Mouse (Mus musculus) liver, embryonic 12.5 days (tissue): ENCODE measurements around the gene Crlf3. TPM values are rescaled to one million over a fixed set of nuclear protein-coding genes. Genes with fewer than 3 reads are reported as not detected.
"Not testable (repeated sequence)": the region's sequence is repeated elsewhere in the genome, so short reads cannot be mapped to it uniquely, and the experiment has no call there.

Experiments used
- ATAC-seq: fragments of 200-750 bp; cut with Nextera tagmentation; 2 replicates; pipeline ENCODE4 v1.8.0; 2017; ENCODE audit warnings: moderate number of reproducible peaks, mild to moderate bottlenecking, moderate library complexity
- H3K27ac ChIP-seq: fragments of 300-500 bp; sonication (generic); 2 replicates; pipeline ENCODE4 v1.5.1; 2016; ENCODE audit warnings: mild to moderate bottlenecking
- H3K27me3 ChIP-seq: fragments of 300-500 bp; sonication (generic); replicated peaks from 2 replicates; pipeline ENCODE4 v1.6.1; 2016; ENCODE audit warnings: mild to moderate bottlenecking, moderate library complexity
- H3K36me3 ChIP-seq: fragments of 300-500 bp; sonication (generic); 2 replicates; pipeline ENCODE4 v1.6.1; 2016; ENCODE audit warnings: mild to moderate bottlenecking, moderate library complexity
- H3K4me1 ChIP-seq: fragments of 300-500 bp; sonication (generic); 2 replicates; pipeline ENCODE4 v1.6.1; 2016
- H3K4me2 ChIP-seq: fragments of 300-500 bp; sonication (generic); 2 replicates; pipeline ENCODE4 v1.6.1; 2016; ENCODE audit warnings: mild to moderate bottlenecking, moderate library complexity
- H3K4me3 ChIP-seq: fragments of 300-500 bp; sonication (generic); 2 replicates; pipeline ENCODE4 v1.5.1; 2016; ENCODE audit warnings: mild to moderate bottlenecking, moderate library complexity
- H3K9ac ChIP-seq: fragments of 300-500 bp; sonication (generic); 2 replicates; pipeline ENCODE4 v1.6.1; 2016; ENCODE audit warnings: mild to moderate bottlenecking, moderate library complexity
- H3K9me3 ChIP-seq: fragments of 300-500 bp; sonication (generic); replicated peaks from 2 replicates; pipeline ENCODE4 v1.6.1; 2016; ENCODE audit warnings: mild to moderate bottlenecking, moderate library complexity
- WGBS: fragments of 180-500 bp; shearing (Covaris S2); methylation state at CpG from one replicate; pipeline ENCODE4 v1.1.7; 2016; ENCODE audit not compliant: insufficient replicate concordance; 5-methylcytosine and 5-hydroxymethylcytosine counted together
- polyA plus RNA-seq: library from polyadenylated mRNA; unstranded; fragments of >200 nt; fragmentation: Nextera tagmentation; extraction: Ambion mirVana; gene quantifications from 2 replicates; pipeline ENCODE4 v1.2.1, GENCODE M21; 2016

Gene Crlf3
- polyA plus RNA-seq, 1 experiment from 2014 or later: 109 TPM

- peaks cover 69% of the 10 kb centered on the region for H3K4me1 ChIP-seq
- H3K36me3 ChIP-seq: peaks cover 25% of the 10 kb centered on the region
- no peaks in the 10 kb centered on the region for H3K27me3 ChIP-seq
- H3K4me2 ChIP-seq: peak overlapping the region; percentile 78
- H3K9ac ChIP-seq: peak overlapping the region; percentile 99
- WGBS: 26% methylated on average over 7 of the region's 7 CpGs
- H3K9me3 ChIP-seq: peaks cover 4% of the 10 kb centered on the region; the same call in 1 of the 2 replicates
- no peak for ATAC-seq
- H3K4me3 ChIP-seq: peak overlapping the region; percentile 99
- H3K27ac ChIP-seq: peak overlapping the region; percentile 100
These were observed 1.1 kb upstream of the Crlf3 start for GRCm38 (mm10) chr11:80081786-80082319.

DNA sequence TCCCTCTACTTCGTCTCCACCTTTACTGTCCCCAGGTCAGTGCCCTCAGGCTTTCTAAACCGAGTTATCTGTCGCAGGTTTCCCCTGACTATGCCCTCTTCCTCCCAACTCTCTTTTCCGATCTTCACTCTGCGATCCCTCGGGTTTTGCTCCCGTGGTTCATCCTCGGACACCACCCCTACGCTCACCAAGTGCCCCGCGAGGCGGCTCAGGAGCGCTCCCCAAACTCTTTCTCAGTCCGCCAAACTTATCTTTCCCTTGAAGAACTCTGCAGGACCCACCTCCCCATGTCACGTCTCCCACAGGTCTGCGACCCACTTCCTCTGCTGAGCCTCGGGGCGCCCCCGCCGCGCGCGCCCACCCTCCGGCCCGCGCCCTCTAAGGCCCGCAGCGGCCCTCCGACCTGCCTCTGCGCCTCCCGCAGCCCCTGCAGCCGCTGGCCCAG, 388 bp downstream of the Crlf3 start:
- H3K36me3 ChIP-seq: peaks cover 34% of the 10 kb centered on the region
- peak overlapping the region; percentile 100 for H3K27ac ChIP-seq
- peak overlapping the region; percentile 78 for H3K4me2 ChIP-seq
- peaks cover 69% of the 10 kb centered on the region for H3K4me1 ChIP-seq
- H3K9me3 ChIP-seq: peaks cover 4% of the 10 kb centered on the region; the same call in 1 of the 2 replicates
- WGBS: 1% methylated on average over 31 of the region's 32 CpGs
- H3K4me3 ChIP-seq: peak overlapping the region; percentile 99
- no peaks in the 10 kb centered on the region for H3K27me3 ChIP-seq
- peak overlapping the region; percentile 99 for H3K9ac ChIP-seq
- ATAC-seq: peak; percentile 19; the same call in 1 of the 2 replicates

- peak overlapping the region; percentile 78 for H3K4me2 ChIP-seq
- ATAC-seq: 0 out of 2 replicates have a peak, but pooled peaks have one; percentile 27
- 7% methylated on average over 6 of the region's 6 CpGs for WGBS
- H3K4me1 ChIP-seq: peaks cover 64% of the 10 kb centered on the region
- H3K36me3 ChIP-seq: peaks cover 39% of the 10 kb centered on the region
- H3K4me3 ChIP-seq: peak overlapping the region; percentile 99
- no peaks in the 10 kb centered on the region for H3K27me3 ChIP-seq
- H3K9ac ChIP-seq: peak overlapping the region; percentile 99
- H3K27ac ChIP-seq: peak overlapping the region; percentile 100
- peaks cover 4% of the 10 kb centered on the region; the same call in 1 of the 2 replicates for H3K9me3 ChIP-seq
These were observed 1.0 kb downstream of the Crlf3 start for GRCm38 (mm10) chr11:80079751-80080150.

GRCm38 (mm10) chr11:80078831-80079230, 2.0 kb downstream of the Crlf3 start:
- Histone ChIP-seq H3K9ac (peak overlapping the region; percentile 99), H3K4me3 (peak overlapping the region; percentile 99)

DNA sequence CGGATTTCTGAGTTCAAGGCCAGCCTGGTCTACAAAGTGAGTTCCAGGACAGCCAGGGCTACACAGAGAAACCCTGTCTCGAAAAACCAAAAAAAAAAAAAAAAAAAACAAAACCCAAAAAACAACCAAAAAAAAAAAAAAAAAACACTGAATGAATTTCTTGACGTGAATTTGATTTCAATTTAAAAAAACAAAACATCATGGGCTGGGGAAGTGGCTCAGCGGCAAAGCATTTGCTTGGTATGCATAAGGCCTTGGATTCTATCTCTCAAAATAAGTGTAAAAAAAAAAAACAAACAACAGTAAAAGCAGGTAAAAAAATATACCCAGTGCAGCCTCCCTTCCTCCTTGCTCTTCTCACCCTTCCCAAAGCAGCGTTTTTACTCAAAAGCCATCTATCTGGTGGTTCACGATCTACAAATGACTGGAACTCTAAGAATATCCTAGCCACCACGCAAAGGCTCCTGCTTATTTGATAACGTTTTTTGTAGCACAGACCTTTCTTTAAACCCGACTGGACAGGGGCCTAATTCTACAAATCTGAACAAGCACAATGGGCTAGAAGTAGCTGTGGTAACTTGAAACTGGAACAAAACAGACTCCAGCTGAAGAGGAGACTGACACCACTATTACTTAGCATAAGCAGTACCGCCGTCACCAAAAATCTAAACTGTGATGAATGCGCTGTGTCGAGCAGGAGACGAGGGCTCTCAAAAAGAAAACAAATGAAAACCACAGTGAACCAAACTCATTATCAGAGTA, 2.8 kb downstream of the Crlf3 start:
- H3K27me3 ChIP-seq: no peaks in the 10 kb centered on the region
- peaks cover 71% of the 10 kb centered on the region for H3K4me1 ChIP-seq
- peaks cover 50% of the 10 kb centered on the region for H3K36me3 ChIP-seq
- H3K4me2 ChIP-seq: peak overlapping the region; percentile 78
- H3K4me3 ChIP-seq: peak overlapping the region; percentile 99
- H3K27ac ChIP-seq: peak overlapping the region; percentile 55
- no peaks in the 10 kb centered on the region for H3K9me3 ChIP-seq
- 54% methylated on average over 14 of the region's 14 CpGs for WGBS
- no peak for ATAC-seq
- peak overlapping the region; percentile 99 for H3K9ac ChIP-seq

More at GRCm38 (mm10) chr11:80078831-80079230, 2.0 kb downstream of the Crlf3 start:
- peaks cover 72% of the 10 kb centered on the region for H3K4me1 ChIP-seq
- H3K4me2 ChIP-seq: peak overlapping the region; percentile 78
- WGBS: 29% methylated on average over 1 of the region's 1 CpGs
- peaks cover 4% of the 10 kb centered on the region; the same call in 1 of the 2 replicates for H3K9me3 ChIP-seq
- H3K27ac ChIP-seq: peak overlapping the region; percentile 55
- peaks cover 46% of the 10 kb centered on the region for H3K36me3 ChIP-seq
- no peaks in the 10 kb centered on the region for H3K27me3 ChIP-seq
- no peak for ATAC-seq

DNA sequence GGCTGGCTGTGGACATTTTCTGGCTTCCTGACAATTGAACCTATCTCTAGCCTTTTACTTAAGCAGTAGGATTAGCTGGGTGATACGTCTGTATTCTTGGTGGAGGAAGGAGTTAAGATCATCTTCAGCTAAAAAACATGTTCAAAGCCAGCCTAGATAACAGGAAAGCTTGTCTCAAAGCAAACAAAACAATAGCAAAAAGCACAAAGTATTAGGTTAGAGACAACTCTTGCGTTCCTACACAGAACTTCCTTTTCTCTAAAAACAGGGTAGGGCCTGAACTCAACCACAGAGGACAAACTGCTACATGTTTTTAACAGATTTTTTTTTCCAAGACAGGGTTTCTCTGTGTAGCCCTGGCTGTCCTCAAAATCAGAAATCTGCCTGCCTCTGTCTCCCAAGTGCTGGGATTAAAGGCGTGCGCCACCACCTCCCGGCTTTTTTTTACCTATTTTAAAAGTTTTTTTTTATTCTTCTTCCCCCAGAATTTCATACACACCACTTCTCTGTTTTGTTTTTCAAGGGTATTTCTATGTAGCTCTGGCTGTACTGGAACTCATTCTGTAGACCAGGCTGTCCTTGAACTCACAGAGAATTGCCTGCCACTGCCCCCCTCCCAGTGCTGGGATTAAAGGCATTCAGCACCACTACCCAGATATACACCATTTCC, 5.0 kb downstream of the Crlf3 start:
- no peak overlapping the region for H3K9ac ChIP-seq
- H3K27ac ChIP-seq: no peak overlapping the region
- H3K9me3 ChIP-seq: no peaks in the 10 kb centered on the region
- H3K4me3 ChIP-seq: no peak overlapping the region
- no peak for ATAC-seq
- peaks cover 71% of the 10 kb centered on the region for H3K4me1 ChIP-seq
- H3K4me2 ChIP-seq: peak overlapping the region; percentile 19; the same call in 1 of the 2 replicates
- H3K36me3 ChIP-seq: peaks cover 60% of the 10 kb centered on the region
- no peaks in the 10 kb centered on the region for H3K27me3 ChIP-seq
- WGBS: 69% methylated on average over 5 of the region's 5 CpGs

DNA sequence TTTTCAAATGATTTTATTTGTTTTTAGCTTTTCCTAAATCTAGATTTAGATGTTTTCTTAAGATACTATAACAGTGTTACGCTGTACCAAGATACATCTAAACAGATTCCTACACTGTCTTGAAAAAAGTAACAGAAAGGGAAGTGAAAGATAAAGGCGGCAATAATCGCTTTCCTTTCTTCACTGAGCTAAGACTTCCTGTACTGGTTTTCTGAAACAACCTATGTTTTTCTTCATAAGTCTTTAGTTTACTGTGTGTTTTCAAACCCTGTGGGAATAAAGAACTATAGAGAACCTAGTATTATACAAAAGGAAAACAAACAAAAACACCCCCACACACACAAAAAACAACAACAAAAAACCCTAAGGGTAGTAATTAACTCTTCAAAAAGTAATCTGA, 8.4 kb downstream of the Crlf3 start:
- whole genome bisulfite sequencing: 39% methylated on average over 3 of the region's 3 CpGs
- H3K36me3 ChIP-seq: peaks cover 70% of the 10 kb centered on the region
- no peaks in the 10 kb centered on the region for H3K27me3 ChIP-seq
- H3K4me3 ChIP-seq: no peak overlapping the region
- peaks cover 78% of the 10 kb centered on the region for H3K4me1 ChIP-seq
- no peak overlapping the region for H3K27ac ChIP-seq
- H3K4me2 ChIP-seq: peak overlapping the region; percentile 20; the same call in 1 of the 2 replicates
- H3K9ac ChIP-seq: no peak overlapping the region
- H3K9me3 ChIP-seq: no peaks in the 10 kb centered on the region
- no peak for ATAC-seq

DNA sequence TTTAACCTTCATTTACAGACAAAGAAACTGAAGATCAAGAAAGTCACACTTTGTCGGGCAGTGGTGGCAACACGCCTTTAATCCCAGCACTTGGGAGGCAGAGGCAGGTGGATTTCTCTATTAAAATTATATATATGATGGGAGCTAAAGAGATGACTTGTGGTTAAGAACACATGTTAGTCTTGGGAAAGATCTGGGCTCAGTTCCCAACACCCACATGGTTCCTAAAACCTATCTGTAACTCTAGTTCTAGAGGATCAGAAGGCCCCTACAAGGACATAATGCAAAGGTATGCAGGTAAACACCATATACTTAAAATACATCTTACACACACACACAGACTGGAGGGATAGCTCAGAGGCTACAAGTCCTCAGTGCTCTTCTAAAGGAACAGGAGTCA, 9.8 kb downstream of the Crlf3 start:
- Histone ChIP-seq H3K4me2 (no peak overlapping the region), H3K27me3 (no peaks in the 10 kb centered on the region), H3K4me1 (peaks cover 73% of the 10 kb centered on the region), H3K9ac (no peak overlapping the region), H3K36me3 (peaks cover 73% of the 10 kb centered on the region), H3K9me3 (no peaks in the 10 kb centered on the region), H3K4me3 (no peak overlapping the region), H3K27ac (peak overlapping the region; percentile 30; the same call in 1 of the 2 replicates)
- WGBS: 82% methylated on average over 2 of the region's 2 CpGs
- no peak for ATAC-seq

DNA sequence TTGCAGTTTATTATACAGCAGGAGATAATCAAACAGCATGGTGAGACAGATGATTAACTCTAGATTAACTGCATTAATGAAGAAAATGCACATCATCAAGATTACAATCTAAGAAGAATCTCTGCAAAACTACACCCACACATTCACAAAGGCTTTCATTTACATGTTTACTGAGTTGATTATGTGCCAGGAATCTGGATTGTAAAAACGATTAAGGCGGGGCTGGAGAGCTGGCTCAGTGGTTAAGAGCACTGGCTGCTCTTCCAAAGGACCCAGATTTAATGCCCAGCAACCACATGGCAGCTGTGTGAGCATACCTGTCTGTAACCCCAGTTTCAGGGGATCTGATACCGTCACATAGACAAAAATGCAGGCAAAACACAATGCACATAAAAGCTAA, 11.0 kb downstream of the Crlf3 start:
- H3K27ac ChIP-seq: no peak overlapping the region
- H3K9ac ChIP-seq: no peak overlapping the region
- no peaks in the 10 kb centered on the region for H3K9me3 ChIP-seq
- peaks cover 76% of the 10 kb centered on the region for H3K36me3 ChIP-seq
- ATAC-seq: no peak
- 82% methylated on average over 3 of the region's 3 CpGs for WGBS
- H3K4me2 ChIP-seq: no peak overlapping the region
- no peaks in the 10 kb centered on the region for H3K27me3 ChIP-seq
- H3K4me3 ChIP-seq: no peak overlapping the region
- peaks cover 67% of the 10 kb centered on the region for H3K4me1 ChIP-seq

- H3K36me3 ChIP-seq: peaks cover 81% of the 10 kb centered on the region
- H3K4me2 ChIP-seq: no peak overlapping the region
- peak overlapping the region; percentile 45 for H3K27ac ChIP-seq
- H3K9ac ChIP-seq: no peak overlapping the region
- H3K27me3 ChIP-seq: no peaks in the 10 kb centered on the region
- no peaks in the 10 kb centered on the region for H3K9me3 ChIP-seq
- no peak for ATAC-seq
- WGBS: 45% methylated on average over 5 of the region's 5 CpGs
- H3K4me1 ChIP-seq: peaks cover 48% of the 10 kb centered on the region
- no peak overlapping the region for H3K4me3 ChIP-seq
These were observed 13.2 kb downstream of the Crlf3 start for GRCm38 (mm10) chr11:80067558-80067957.

DNA sequence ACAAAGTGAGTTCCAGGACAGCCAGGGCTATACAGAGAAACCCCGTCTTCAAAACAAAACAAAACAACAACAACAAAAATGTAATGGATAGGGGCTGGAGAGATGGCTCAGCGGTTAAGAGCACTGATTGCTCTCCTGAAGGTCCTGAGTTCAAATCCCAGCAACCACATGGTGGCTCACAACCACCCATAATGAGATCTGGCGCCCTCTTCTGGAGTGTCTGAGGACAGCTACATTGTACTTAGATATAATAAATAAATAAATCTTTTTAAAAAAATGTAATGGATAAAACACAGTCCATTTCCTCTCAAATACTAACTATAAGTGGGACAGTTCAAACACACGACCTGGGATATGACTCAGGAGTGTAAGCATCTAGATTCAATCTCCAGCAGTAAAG, 14.4 kb downstream of the Crlf3 start:
- H3K36me3 ChIP-seq: peaks cover 89% of the 10 kb centered on the region
- H3K27me3 ChIP-seq, H3K4me2 ChIP-seq, ATAC-seq, H3K27ac ChIP-seq, H3K9ac ChIP-seq, H3K4me3 ChIP-seq, H3K9me3 ChIP-seq: not testable (repeated sequence)
- peaks cover 40% of the 10 kb centered on the region for H3K4me1 ChIP-seq
- WGBS: 73% methylated on average over 4 of the region's 4 CpGs

GRCm38 (mm10) chr11:80062159-80062558, 18.6 kb downstream of the Crlf3 start:
- ATAC-seq: no peak
- H3K27me3 ChIP-seq: no peaks in the 10 kb centered on the region
- 87% methylated on average over 4 of the region's 4 CpGs for WGBS
- H3K27ac ChIP-seq: 0 out of 2 replicates have a peak overlapping the region, but pooled peaks have one; percentile 6
- no peaks in the 10 kb centered on the region for H3K9me3 ChIP-seq
- no peak overlapping the region for H3K4me3 ChIP-seq
- peaks cover 3% of the 10 kb centered on the region; the same call in 1 of the 2 replicates for H3K4me1 ChIP-seq
- H3K9ac ChIP-seq: no peak overlapping the region
- H3K4me2 ChIP-seq: no peak overlapping the region
- peaks cover 97% of the 10 kb centered on the region for H3K36me3 ChIP-seq
